Mouse (Mus musculus): ENCODE measurements at regions not wholly inside any gene's neighbourhood (a gene's known extent, or its start where the extent isn't known, plus 50 kb on each side); places are given as distances from the start of the nearest gene placed in this dataset.

- no peak for DNase-seq (ENCODE audit: low read depth, low spot score)
These were observed 509.2 kb upstream of the Adamts16 start for GRCm38 (mm10) chr13:71350787-71351186.

DNA sequence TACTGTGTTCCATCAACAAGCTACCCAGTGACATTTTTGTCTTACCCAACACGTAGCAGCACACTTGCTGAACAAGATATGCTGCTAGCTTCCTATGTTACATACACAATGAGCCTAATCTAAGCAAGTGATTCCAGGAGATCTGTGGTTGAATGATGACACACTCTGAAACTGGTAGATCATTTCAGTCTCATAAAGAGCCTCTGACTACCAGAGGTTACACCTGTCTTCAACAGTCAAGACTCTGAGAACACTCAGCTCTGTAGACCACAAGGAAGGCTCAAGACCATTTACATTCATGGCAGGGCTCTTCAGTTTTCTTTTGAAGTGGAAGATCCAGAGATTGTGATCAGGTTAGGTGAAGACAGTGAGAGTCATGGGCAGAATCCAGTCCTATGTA lies 501.3 kb upstream of the Adamts16 start:
- no peak for DNase-seq (ENCODE audit: low read depth, low spot score)

DNA sequence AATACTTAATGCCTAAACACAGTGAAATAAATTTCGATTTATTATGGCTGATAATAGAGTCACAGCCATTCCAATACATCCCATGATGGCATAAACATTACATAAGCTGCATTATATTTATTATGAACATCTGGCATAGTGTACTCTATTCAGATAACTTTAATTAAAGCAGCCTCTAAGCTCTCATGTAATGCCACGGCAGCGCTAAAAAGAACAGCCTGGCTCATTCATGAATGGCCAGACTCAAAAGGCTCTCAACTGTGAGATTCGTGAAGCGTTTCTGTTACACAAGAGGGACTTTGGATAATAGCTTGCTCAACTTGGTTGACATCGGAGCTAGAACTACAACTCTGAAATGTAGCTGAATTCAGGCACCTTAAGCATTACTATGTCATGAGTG lies 497.1 kb upstream of the Adamts16 start:
- DNase-seq (ENCODE audit: low read depth, low spot score), result no peak

GRCm38 (mm10) chr13:71334925-71335324 lies 493.3 kb upstream of the Adamts16 start:
- no peak for DNase-seq (ENCODE audit: low read depth, low spot score)

DNA sequence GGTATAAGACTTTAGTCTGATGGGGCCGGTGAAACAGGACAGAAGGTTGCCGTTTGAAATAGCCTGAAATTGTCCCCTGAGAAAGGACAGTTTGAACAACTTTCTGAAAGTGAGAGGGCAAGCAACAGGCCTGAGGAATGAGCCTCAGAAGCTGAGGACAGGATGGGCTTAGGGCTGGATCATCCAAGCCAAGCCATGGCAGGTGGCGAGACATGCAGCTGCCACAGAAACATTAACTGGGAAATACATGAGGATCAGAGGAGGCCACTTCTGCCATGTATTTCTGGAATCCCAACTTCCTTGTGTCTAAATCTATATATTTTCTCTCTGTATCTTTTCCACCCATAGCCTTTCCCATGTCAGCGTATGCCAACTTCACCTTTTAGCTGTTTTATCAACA lies 491.5 kb upstream of the Adamts16 start:
- DNase-seq (ENCODE audit: low read depth, low spot score), result no peak

GRCm38 (mm10) chr13:71330321-71330720 lies 488.7 kb upstream of the Adamts16 start:
- no peak for DNase-seq (ENCODE audit: low read depth, low spot score)

DNA sequence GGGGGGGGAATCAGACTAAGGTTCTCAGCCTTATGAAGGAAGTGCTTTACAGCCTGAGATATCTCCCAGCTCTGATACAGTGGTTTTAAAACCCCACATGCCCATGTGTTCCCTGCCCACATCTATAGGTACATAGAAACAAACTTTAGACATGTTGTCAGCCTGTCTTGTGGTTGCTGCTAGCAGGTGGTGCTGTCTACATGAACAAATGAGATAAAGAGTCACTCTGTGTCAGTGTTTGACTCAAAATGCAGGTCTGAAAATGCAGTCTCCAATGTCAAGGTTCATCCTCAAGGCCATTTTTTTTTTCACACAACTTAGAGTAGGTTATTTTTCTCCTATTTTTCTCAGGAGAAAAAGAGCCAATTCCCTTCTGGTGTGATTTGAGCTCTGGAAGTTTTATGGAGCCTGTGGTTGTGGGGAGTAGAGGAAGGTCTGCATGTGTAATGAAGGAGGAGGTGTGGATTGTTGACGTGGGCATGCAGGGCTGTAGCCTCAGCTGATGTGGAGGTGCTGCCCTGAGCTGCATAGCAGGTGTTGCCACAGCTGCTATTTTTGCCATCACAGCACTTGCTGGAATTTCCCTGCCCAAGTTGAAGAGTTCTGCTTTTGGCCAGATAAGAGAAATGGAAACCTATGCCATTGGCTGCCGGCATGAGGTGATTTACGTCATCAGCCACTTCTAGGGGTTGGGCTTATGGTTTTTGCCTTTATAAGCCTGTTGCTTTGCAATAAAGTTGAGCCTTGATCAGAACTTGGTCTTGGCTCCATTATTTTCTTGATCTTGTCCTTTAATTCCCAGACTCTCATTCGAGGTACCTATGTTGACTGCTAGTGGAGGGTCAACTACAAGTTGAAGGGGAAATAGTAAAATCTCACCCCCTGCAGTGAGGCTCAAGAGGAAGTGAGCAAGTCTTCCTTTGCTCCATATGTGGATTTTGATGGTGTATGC lies 486.5 kb upstream of the Adamts16 start:
- no peak for DNase-seq (ENCODE audit: low read depth, low spot score)

DNA sequence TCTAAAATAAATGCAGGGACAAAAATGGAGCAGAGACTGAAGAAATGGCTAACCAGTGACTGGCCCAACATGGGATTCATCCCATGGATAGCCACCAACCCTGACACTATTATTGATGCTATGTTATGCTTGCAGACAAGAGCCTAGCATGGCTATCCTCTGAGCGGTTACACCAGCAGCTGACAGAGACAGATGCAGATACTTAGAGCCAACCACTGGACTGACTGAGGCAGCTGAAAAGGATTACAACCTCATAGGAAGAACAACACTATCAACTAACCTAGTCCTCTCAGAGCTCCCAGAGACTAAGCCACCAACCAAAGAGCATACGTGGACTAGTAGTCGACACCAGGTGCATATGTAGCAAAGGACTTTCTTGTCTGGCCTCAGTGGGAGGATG lies 478.9 kb upstream of the Adamts16 start:
- DNase-seq (ENCODE audit: low read depth, low spot score), result no peak

DNA sequence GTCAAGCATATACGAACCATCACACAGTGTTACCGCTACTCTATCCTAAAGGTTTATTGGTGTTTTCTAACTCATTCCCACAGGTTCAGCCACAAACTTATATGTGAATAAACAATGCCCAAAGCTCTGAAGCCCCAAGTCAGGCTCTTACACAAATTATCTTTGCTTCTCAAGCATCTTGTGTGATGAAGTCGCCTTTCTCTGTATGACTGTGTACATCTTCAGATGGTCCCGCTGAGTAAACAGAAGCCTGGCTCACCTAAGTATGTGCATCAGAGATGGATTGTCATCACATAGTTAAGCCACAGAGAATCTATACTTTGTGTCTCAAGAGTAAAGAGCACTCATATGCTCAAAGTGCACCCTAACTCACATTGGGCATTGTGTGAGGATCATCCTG lies 462.3 kb upstream of the Adamts16 start:
- DNase-seq (ENCODE audit: low read depth, low spot score), result no peak

GRCm38 (mm10) chr13:71275991-71276390 lies 434.4 kb upstream of the Adamts16 start:
- DNase-seq (ENCODE audit: low read depth, low spot score), result no peak

DNA sequence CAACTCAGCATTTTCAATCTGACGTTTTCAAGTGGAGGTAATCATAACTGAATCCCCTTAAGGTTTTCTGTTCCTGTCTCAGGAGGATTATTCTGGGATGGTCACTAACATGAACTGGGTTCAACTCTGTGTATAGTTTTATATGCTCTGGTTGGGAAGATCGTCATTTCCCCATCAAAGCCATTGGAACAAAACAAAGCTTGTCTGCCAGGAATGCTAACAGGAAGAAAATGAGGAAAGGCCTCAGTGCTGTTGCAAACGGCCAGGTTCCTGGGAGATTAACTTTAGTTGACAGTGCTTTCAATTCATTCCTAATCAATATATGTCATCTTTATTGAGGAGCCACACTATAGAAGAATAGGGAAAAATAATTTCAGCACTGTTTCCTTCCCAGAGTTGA lies 432.5 kb upstream of the Adamts16 start:
- no peak for DNase-seq (ENCODE audit: low read depth, low spot score)

DNA sequence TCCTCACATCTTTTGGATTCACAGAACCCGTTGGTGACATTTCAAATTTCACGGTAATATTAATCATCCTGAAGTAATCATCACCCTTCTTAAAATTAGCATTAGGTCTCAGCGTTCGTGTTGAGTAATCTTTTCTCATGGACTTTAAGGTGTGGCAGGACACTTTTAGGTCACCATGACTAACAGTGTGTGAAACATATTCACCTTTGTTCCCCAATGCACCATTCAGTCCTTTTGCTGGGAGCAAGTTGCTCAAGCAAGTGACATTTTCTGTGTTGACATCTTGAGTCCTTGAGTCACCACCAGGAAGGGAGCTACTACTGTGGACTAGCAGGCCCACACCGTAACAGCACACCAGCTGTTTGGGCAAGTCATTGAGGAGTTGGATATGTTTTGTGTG lies 431.9 kb upstream of the Adamts16 start:
- no peak for DNase-seq (ENCODE audit: low read depth, low spot score)

- no peak for DNase-seq (ENCODE audit: low read depth, low spot score)
These were observed 431.5 kb upstream of the Adamts16 start for GRCm38 (mm10) chr13:71273067-71273466.

- no peak for DNase-seq (ENCODE audit: low read depth, low spot score)
These were observed 430.8 kb upstream of the Adamts16 start for GRCm38 (mm10) chr13:71272431-71272830.

DNA sequence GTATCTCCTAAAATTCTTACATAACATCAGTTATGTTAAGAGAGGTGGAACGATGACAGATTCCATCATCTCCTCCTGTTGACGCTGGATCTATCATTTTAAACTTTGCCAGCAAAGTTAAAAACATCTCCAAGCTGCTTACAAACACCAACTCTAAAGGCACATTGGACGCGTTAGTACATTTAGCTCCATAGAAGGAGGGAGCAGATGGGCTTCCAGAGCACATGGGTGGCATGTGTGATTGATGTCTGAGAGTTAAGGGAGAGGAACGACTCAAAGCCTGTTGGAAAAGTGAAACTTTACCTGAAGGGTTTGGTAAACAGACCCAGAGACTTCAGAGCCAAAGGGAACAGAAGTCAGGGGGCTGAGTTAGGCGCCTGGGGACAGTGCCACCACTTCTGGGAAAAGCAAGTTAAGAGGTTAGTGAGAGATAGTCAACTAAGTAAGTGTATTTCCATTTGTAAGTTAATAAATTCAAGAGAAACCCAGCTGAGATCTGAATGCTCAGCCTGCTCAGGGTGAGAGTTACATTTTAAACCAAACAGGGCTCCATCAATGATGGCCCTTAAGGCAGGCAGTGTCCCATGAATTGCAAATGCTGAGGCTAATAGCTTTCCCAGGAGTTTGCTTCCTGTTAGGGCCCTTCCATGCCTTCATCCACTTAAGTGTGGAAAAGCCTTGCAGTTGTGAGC lies 430.3 kb upstream of the Adamts16 start:
- no peak for DNase-seq (ENCODE audit: low read depth, low spot score)

- DNase-seq (ENCODE audit: low read depth, low spot score), result no peak
These were observed 428.8 kb upstream of the Adamts16 start for GRCm38 (mm10) chr13:71270370-71270769.

DNA sequence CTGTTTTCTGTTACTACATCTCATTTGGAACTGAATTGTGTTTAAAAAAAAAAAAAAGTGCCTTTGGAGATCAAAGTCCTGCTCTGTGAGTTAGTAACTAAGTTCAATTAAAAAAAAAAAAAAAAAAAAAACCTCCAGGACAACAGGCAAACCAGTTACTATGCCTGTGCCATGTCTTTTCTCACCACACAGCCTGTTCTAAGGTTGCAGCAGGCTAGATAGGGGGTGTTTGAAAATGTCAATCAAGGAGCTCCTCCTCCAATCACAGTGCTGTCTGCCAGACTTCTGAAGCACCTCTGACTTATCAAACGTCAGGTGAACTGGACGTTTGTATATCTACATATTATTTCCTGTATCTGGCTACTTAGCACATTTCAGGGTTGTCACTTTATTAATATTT lies 427.9 kb upstream of the Adamts16 start:
- no peak for DNase-seq (ENCODE audit: low read depth, low spot score)

DNA sequence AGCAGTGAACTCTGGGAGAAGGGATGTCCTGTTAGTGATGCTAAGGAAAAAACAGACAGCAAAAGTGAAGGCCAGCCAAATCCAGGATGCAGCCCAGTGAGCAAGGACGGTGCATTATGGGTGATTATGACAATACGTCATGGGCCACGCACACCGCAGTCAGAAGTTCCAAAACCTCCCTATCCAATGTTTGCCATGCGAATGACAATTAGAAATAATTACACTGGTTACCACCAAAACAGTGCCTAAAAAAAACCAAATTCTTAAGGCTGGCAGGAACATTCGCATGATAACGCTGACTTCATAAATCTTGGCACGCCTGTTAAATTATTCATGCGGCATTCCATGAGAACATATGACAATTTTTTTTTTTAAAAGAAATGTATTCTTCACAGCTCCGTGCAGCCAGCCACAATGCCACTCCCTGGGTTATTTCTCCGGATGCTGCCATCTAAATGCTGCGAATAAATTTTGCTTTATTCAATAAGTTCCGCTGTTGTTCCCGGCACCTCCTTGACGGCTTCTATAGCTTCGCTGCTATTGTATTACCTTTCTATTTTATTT lies 421.8 kb upstream of the Adamts16 start:
- DNase-seq (ENCODE audit: low read depth, low spot score), result no peak

- no peak for DNase-seq (ENCODE audit: low read depth, low spot score)
These were observed 421.1 kb upstream of the Adamts16 start for GRCm38 (mm10) chr13:71262575-71263295.

DNA sequence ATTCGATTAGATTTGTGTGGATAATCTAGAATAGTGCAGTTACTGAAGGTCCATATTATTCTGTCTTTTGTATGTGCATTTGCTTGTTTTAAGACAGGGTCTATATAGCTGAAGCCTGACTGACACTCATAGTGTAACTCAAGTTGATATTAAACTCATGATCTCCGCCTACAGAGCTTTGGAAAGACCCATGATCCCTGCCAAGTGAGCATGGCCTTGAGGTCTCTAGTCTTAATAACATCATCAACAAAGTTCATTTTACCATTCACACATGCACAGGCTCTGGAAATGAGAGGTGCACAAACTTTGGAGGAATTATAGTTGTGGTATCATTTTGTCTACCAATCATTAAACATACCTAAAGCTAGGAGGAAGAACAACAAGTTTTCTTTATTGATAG lies 412.4 kb upstream of the Adamts16 start:
- no peak for DNase-seq (ENCODE audit: low read depth, low spot score)

- DNase-seq (ENCODE audit: low read depth, low spot score), result no peak
These were observed 406.8 kb upstream of the Adamts16 start for GRCm38 (mm10) chr13:71248261-71249031.

Data from embryo, embryonic 11.5 days (tissue).